Mouse (Mus musculus): ENCODE measurements around the gene Dnase1l1. TPM values are rescaled to one million over a fixed set of nuclear protein-coding genes. Genes with fewer than 3 reads are reported as not detected.

The Dnase1l1 gene
- polyA plus RNA-seq, 1 experiment from 2014 or later = 4.3 TPM

DNA sequence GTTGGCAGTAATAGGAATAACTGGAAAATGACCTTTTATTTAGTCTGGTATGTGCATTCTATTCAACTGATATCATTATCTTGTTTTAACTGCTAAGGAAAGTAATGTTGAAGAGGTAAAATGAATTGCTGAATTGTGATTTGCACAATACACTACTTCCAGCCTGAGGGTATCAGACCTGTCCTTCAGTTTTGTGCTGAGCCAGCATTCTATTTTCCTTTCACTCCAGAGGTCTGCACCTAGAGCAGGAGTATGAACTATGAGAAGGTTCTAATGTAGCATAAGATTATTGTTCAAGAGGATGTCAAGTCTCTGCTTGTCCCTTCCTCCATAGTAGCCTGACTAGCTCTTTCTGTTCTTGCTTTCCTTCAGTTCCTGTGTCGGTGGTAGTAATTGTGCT lies 16.2 kb upstream of the Dnase1l1 start:
- 96% methylated on average over 1 of the region's 1 CpGs for WGBS
- no peaks in the 10 kb centered on the region for H3K9me3 ChIP-seq (replicated peaks; ENCODE audit: control insufficient read depth, low read length, poor library complexity, severe bottlenecking)
- H3K4me2 ChIP-seq (ENCODE audit: low read length) = no peak overlapping the region
- no peak overlapping the region for H3K4me3 ChIP-seq (ENCODE audit: low read depth, low read length)
- H3K27me3 ChIP-seq (ENCODE audit: control insufficient read depth, insufficient read depth, low read depth, low read length) = no peaks in the 10 kb centered on the region
- H3K9ac ChIP-seq (ENCODE audit: low read depth, low read length) = no peak overlapping the region
- no peak overlapping the region for H3K27ac ChIP-seq (ENCODE audit: low read length)
- 0 out of 2 replicates have a peak, but pooled peaks cover 6% of the 10 kb centered on the region for H3K36me3 ChIP-seq (ENCODE audit: control insufficient read depth, insufficient read depth, low read length)
- H3K4me1 ChIP-seq (ENCODE audit: control insufficient read depth, insufficient read depth, low read length) = peaks cover 11% of the 10 kb centered on the region
- ATAC-seq = no peak

- H3K4me3 ChIP-seq (ENCODE audit: low read depth, low read length) = peak within 1 kb of the TSS; percentile 64
- ATAC-seq = peak; percentile 99
- H3K4me1 ChIP-seq (ENCODE audit: control insufficient read depth, insufficient read depth, low read length) = peaks cover 11% of the 10 kb centered on the region
- 0 out of 2 replicates have a peak, but pooled peaks cover 3% of the 10 kb centered on the region for H3K36me3 ChIP-seq (ENCODE audit: control insufficient read depth, insufficient read depth, low read length)
- no peaks in the 10 kb centered on the region for H3K9me3 ChIP-seq (replicated peaks; ENCODE audit: control insufficient read depth, low read length, poor library complexity, severe bottlenecking)
- 22% methylated on average over 37 of the region's 37 CpGs for WGBS
- peak within 1 kb of the TSS; percentile 78 for H3K4me2 ChIP-seq (ENCODE audit: low read length)
- peak within 1 kb of the TSS; percentile 84 for H3K9ac ChIP-seq (ENCODE audit: low read depth, low read length)
- peak within 1 kb of the TSS; percentile 85 for H3K27ac ChIP-seq (ENCODE audit: low read length)
- H3K27me3 ChIP-seq (ENCODE audit: control insufficient read depth, insufficient read depth, low read depth, low read length) = no peaks in the 10 kb centered on the region
Observed at GRCm38 (mm10) chrX:74296538-74297448, 14.7 kb upstream of the Dnase1l1 start, which contains the start of gene Atp6ap1. Gene Atp6ap1, plus strand, starts transcription at chrX:74297097.

- ATAC-seq = no peak
- Histone ChIP-seq H3K27ac (ENCODE audit: low read length) (no peak overlapping the region), H3K4me1 (ENCODE audit: control insufficient read depth, insufficient read depth, low read length) (peaks cover 4% of the 10 kb centered on the region), H3K9me3 (replicated peaks; ENCODE audit: control insufficient read depth, low read length, poor library complexity, severe bottlenecking) (no peaks in the 10 kb centered on the region), H3K4me2 (ENCODE audit: low read length) (no peak overlapping the region), H3K4me3 (ENCODE audit: low read depth, low read length) (no peak overlapping the region), H3K27me3 (ENCODE audit: control insufficient read depth, insufficient read depth, low read depth, low read length) (no peaks in the 10 kb centered on the region), H3K9ac (ENCODE audit: low read depth, low read length) (no peak overlapping the region), H3K36me3 (ENCODE audit: control insufficient read depth, insufficient read depth, low read length) (no peaks in the 10 kb centered on the region)
- WGBS = 80% methylated on average over 4 of the region's 4 CpGs
Observed at GRCm38 (mm10) chrX:74293431-74293830, 11.3 kb upstream of the Dnase1l1 start.

- 33% methylated on average over 5 of the region's 5 CpGs for WGBS
- peak overlapping the region; percentile 76 for H3K4me2 ChIP-seq (ENCODE audit: low read length)
- H3K4me1 ChIP-seq (ENCODE audit: control insufficient read depth, insufficient read depth, low read length) = peaks cover 13% of the 10 kb centered on the region
- H3K27me3 ChIP-seq (ENCODE audit: control insufficient read depth, insufficient read depth, low read depth, low read length) = no peaks in the 10 kb centered on the region
- no peaks in the 10 kb centered on the region for H3K36me3 ChIP-seq (ENCODE audit: control insufficient read depth, insufficient read depth, low read length)
- ATAC-seq = peak; percentile 52; the same call in 1 of the 2 replicates
- peak overlapping the region; percentile 80 for H3K9ac ChIP-seq (ENCODE audit: low read depth, low read length)
- H3K4me3 ChIP-seq (ENCODE audit: low read depth, low read length) = peak overlapping the region; percentile 58
- no peaks in the 10 kb centered on the region for H3K9me3 ChIP-seq (replicated peaks; ENCODE audit: control insufficient read depth, low read length, poor library complexity, severe bottlenecking)
- peak overlapping the region; percentile 82 for H3K27ac ChIP-seq (ENCODE audit: low read length)
Observed at GRCm38 (mm10) chrX:74283092-74283437, 928 bp upstream of the Dnase1l1 start.

- peak overlapping the region; percentile 76 for H3K4me2 ChIP-seq (ENCODE audit: low read length)
- peak; percentile 86 for ATAC-seq
- peak overlapping the region; percentile 80 for H3K9ac ChIP-seq (ENCODE audit: low read depth, low read length)
- peak overlapping the region; percentile 58 for H3K4me3 ChIP-seq (ENCODE audit: low read depth, low read length)
- peaks cover 13% of the 10 kb centered on the region for H3K4me1 ChIP-seq (ENCODE audit: control insufficient read depth, insufficient read depth, low read length)
- no peaks in the 10 kb centered on the region for H3K9me3 ChIP-seq (replicated peaks; ENCODE audit: control insufficient read depth, low read length, poor library complexity, severe bottlenecking)
- 26% methylated on average over 39 of the region's 39 CpGs for WGBS
- peak overlapping the region; percentile 82 for H3K27ac ChIP-seq (ENCODE audit: low read length)
- no peaks in the 10 kb centered on the region for H3K27me3 ChIP-seq (ENCODE audit: control insufficient read depth, insufficient read depth, low read depth, low read length)
- H3K36me3 ChIP-seq (ENCODE audit: control insufficient read depth, insufficient read depth, low read length) = no peaks in the 10 kb centered on the region
Observed at GRCm38 (mm10) chrX:74282395-74283091, 406 bp upstream of the Dnase1l1 start.

- Histone ChIP-seq H3K9me3 (replicated peaks; ENCODE audit: control insufficient read depth, low read length, poor library complexity, severe bottlenecking) (no peaks in the 10 kb centered on the region), H3K9ac (ENCODE audit: low read depth, low read length) (peak overlapping the region; percentile 80), H3K27me3 (ENCODE audit: control insufficient read depth, insufficient read depth, low read depth, low read length) (no peaks in the 10 kb centered on the region), H3K4me2 (ENCODE audit: low read length) (peak overlapping the region; percentile 76), H3K27ac (ENCODE audit: low read length) (peak overlapping the region; percentile 82), H3K4me1 (ENCODE audit: control insufficient read depth, insufficient read depth, low read length) (peaks cover 13% of the 10 kb centered on the region), H3K4me3 (ENCODE audit: low read depth, low read length) (peak overlapping the region; percentile 58), H3K36me3 (ENCODE audit: control insufficient read depth, insufficient read depth, low read length) (no peaks in the 10 kb centered on the region)
- no peak for ATAC-seq
- 9% methylated on average over 14 of the region's 14 CpGs for WGBS
Observed at GRCm38 (mm10) chrX:74281041-74281731, 951 bp downstream of the Dnase1l1 start.

GRCm38 (mm10) chrX:74277916-74278315 lies 4.2 kb downstream of the Dnase1l1 start:
- H3K36me3 ChIP-seq (ENCODE audit: control insufficient read depth, insufficient read depth, low read length) = 0 out of 2 replicates have a peak, but pooled peaks cover 3% of the 10 kb centered on the region
- H3K27me3 ChIP-seq (ENCODE audit: control insufficient read depth, insufficient read depth, low read depth, low read length) = no peaks in the 10 kb centered on the region
- no peak overlapping the region for H3K9ac ChIP-seq (ENCODE audit: low read depth, low read length)
- no peak for ATAC-seq
- H3K4me2 ChIP-seq (ENCODE audit: low read length) = no peak overlapping the region
- WGBS = 75% methylated on average over 8 of the region's 8 CpGs
- H3K9me3 ChIP-seq (replicated peaks; ENCODE audit: control insufficient read depth, low read length, poor library complexity, severe bottlenecking) = no peaks in the 10 kb centered on the region
- no peak overlapping the region for H3K27ac ChIP-seq (ENCODE audit: low read length)
- H3K4me3 ChIP-seq (ENCODE audit: low read depth, low read length) = no peak overlapping the region
- peaks cover 4% of the 10 kb centered on the region; the same call in 1 of the 2 replicates for H3K4me1 ChIP-seq (ENCODE audit: control insufficient read depth, insufficient read depth, low read length)

- no peak overlapping the region for H3K4me3 ChIP-seq (ENCODE audit: low read depth, low read length)
- no peak overlapping the region for H3K27ac ChIP-seq (ENCODE audit: low read length)
- no peaks in the 10 kb centered on the region for H3K27me3 ChIP-seq (ENCODE audit: control insufficient read depth, insufficient read depth, low read depth, low read length)
- H3K9me3 ChIP-seq (replicated peaks; ENCODE audit: control insufficient read depth, low read length, poor library complexity, severe bottlenecking) = no peaks in the 10 kb centered on the region
- no peak overlapping the region for H3K4me2 ChIP-seq (ENCODE audit: low read length)
- peaks cover 7% of the 10 kb centered on the region for H3K4me1 ChIP-seq (ENCODE audit: control insufficient read depth, insufficient read depth, low read length)
- 0 out of 2 replicates have a peak, but pooled peaks cover 3% of the 10 kb centered on the region for H3K36me3 ChIP-seq (ENCODE audit: control insufficient read depth, insufficient read depth, low read length)
- 25% methylated on average over 10 of the region's 10 CpGs for WGBS
- no peak overlapping the region for H3K9ac ChIP-seq (ENCODE audit: low read depth, low read length)
- ATAC-seq = no peak
Observed at GRCm38 (mm10) chrX:74273422-74274322, 8.5 kb downstream of the Dnase1l1 start.

Data from midbrain, embryonic 16.5 days (tissue).